Mouse (Mus musculus) inflammation-experienced regulatory T-cells, adult 16 weeks (primary cell): Measurements from ENCODE around the gene Rpa1. TPM values are rescaled to one million over a fixed set of nuclear protein-coding genes. Genes with fewer than 3 reads are reported as not detected.

Source experiments
- polyA plus RNA-seq: library from polyadenylated mRNA; unstranded; fragments of 100-300 nt; shearing (Covaris generic); gene quantifications from one replicate; pipeline ENCODE4 v1.2.1, GENCODE M21; 2017

Gene Rpa1
- polyA plus RNA-seq = 162 TPM

GRCm38 (mm10) chr11:75348199-75348889, at the start of gene Rpa1, which contains the start of gene Smyd4:
Rpa1 (minus strand) TSS chr11:75348324.
Smyd4 (plus strand) TSS chr11:75348433.

Other genes with a start within 250 kb of the Rpa1 start
- 2.0 TPM for gene Hic1, start 178.8 kb downstream of the Rpa1 start, polyA plus RNA-seq
- 42.0 TPM for gene Ovca2, start 169.5 kb downstream of the Rpa1 start, polyA plus RNA-seq
- gene Dph1, start 157.1 kb downstream of the Rpa1 start, polyA plus RNA-seq = 23.8 TPM
- gene Rtn4rl1, start 154.5 kb downstream of the Rpa1 start, polyA plus RNA-seq = 4.3 TPM
- 23.8 TPM for gene Smyd4, start 109 bp upstream of the Rpa1 start, polyA plus RNA-seq
- 6.0 TPM for gene Serpinf1, start 74.4 kb upstream of the Rpa1 start, polyA plus RNA-seq
- gene Serpinf2, start 91.3 kb upstream of the Rpa1 start, polyA plus RNA-seq = not detected
- gene Wdr81, start 106.4 kb upstream of the Rpa1 start, polyA plus RNA-seq = 18.7 TPM
- gene Tlcd2, start 113.4 kb upstream of the Rpa1 start, polyA plus RNA-seq = 7.8 TPM
- 93.4 TPM for gene Prpf8, start 138.5 kb upstream of the Rpa1 start, polyA plus RNA-seq
- 0.23 TPM for gene Rilp, start 161.8 kb upstream of the Rpa1 start, polyA plus RNA-seq
- gene Scarf1, start 165.2 kb upstream of the Rpa1 start, polyA plus RNA-seq = 1.4 TPM
- gene Slc43a2, start 183.4 kb upstream of the Rpa1 start, polyA plus RNA-seq = 70.4 TPM
- 66.8 TPM for gene Pitpna, start 239.8 kb upstream of the Rpa1 start, polyA plus RNA-seq